Mouse (Mus musculus) megakaryocyte, embryonic 14.5 days (primary cell): Measurements from ENCODE around the gene Fign.

Experiments
- FLI1 ChIP-seq: IDR thresholded peaks from 2 replicates; pipeline ENCODE4 v1.6.1; 2012; ENCODE audit warnings: low read length, inconsistent platforms, mixed read lengths
- GATA1 ChIP-seq: IDR thresholded peaks from 3 replicates; pipeline ENCODE4 v1.6.1; 2012; ENCODE audit warnings: mixed read lengths, low read length, inconsistent platforms, borderline replicate concordance

- TF ChIP-seq FLI1 (no peak), GATA1 (no peak)
Measured at GRCm38 (mm10) chr2:64075873-64076272, 22.0 kb downstream of the Fign start.
